Mouse (Mus musculus) lung, postnatal 0 days (tissue): ENCODE measurements around the gene Polr3b.

Source experiments
- CTCF ChIP-seq: IDR thresholded peaks from 2 replicates; pipeline ENCODE4 v1.5.1; 2016; ENCODE audit warnings: antibody characterized with exemption, mild to moderate bottlenecking
- EP300 ChIP-seq: IDR thresholded peaks from 2 replicates; pipeline ENCODE4 v1.6.1; 2016; ENCODE audit warnings: antibody characterized with exemption, mild to moderate bottlenecking, control low read depth

- TF ChIP-seq CTCF: no peak
- no peak for TF ChIP-seq EP300
Observed at GRCm38 (mm10) chr10:84656618-84657017, 34.5 kb downstream of the Polr3b start.
